Mouse (Mus musculus): ENCODE data around the gene Tmem174. TPM values are rescaled to one million over a fixed set of nuclear protein-coding genes. Genes with fewer than 3 reads are reported as not detected.

The Tmem174 gene
- total RNA-seq, 2 experiments from 2014 or later, result not detected

DNA sequence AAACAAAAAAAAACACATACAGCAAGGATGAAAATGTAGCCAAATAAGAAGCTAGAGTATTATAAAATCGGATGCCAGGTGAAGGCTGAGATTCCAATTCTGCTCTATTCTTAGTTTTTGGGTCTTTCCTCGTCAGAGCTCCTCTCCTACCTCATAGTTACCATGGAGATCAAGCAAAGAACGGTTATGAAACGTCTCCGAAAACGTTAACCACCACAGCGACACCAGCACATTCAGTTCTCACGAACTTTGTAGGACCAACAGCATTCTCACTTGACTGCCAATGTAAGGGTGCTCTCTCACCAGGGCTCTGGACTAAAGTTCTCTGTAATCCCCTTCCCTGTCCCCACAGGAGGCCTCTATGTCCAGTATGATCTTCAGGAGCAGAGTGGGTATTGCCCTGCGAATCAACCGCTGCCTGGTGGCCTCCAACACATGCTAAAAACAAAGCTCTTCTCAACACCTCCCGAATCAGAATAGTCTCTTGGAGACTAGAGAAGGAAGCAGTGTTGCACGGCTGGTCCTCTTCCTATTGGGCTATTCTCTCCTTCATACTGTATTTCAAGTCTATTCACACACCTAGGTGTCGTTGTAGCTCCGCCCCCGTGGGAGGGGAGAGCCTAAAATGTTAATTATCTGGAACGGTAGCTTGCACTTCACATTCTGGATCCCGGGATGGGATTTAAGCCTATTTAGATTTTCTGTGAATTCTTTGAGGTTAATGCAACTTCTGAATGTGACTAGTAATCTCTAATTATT is 50.2 kb downstream of the Tmem174 start:
- intact Hi-C loops (cut with DNase I), result no loop called here
- no peak for DNase-seq

Other genes starting within 250 kb of the Tmem174 start
- gene Gm10320, start 145.4 kb downstream of the Tmem174 start, total RNA-seq (2021), result not detected
- gene Tmem171, start 57.4 kb upstream of the Tmem174 start, total RNA-seq (2021), result under 1 TPM; 0.37 to 0.71 TPM
- gene Fcho2, start 178.0 kb upstream of the Tmem174 start, total RNA-seq (2021), result 10 to 100 TPM; 20.2 TPM

Data from gastrocnemius, postnatal 36 days (tissue).